Mouse (Mus musculus) midbrain, embryonic 14.5 days (tissue): Measurements from ENCODE around the gene Fam205c. TPM values are rescaled to one million over a fixed set of nuclear protein-coding genes. Genes with fewer than 3 reads are reported as not detected.

Experiments
- ATAC-seq: fragments of 200-750 bp; cut with Nextera tagmentation; 2 replicates; pipeline ENCODE4 v1.8.0; 2017; ENCODE audit warnings: moderate number of reproducible peaks, moderate library complexity; ENCODE audit not compliant: low FRiP score, low TSS enrichment
- DNase-seq: peaks from one replicate; pipeline ENCODE4 v3.0.0-alpha.2; 2015
- H3K27ac ChIP-seq: fragments of 300-500 bp; sonication (generic); replicated peaks from 2 replicates; pipeline ENCODE4 v1.5.1; 2014; ENCODE audit warnings: mild to moderate bottlenecking, low read depth, low read length, moderate library complexity
- H3K27me3 ChIP-seq: fragments of 300-500 bp; sonication (generic); 2 replicates; pipeline ENCODE4 v1.6.1; 2014; ENCODE audit warnings: low read length, control low read depth, mixed read lengths; ENCODE audit not compliant: control insufficient read depth, insufficient read depth
- H3K36me3 ChIP-seq: fragments of 300-500 bp; sonication (generic); 2 replicates; pipeline ENCODE4 v1.6.1; 2014; ENCODE audit warnings: low read length, control low read depth; ENCODE audit not compliant: control insufficient read depth, insufficient read depth
- H3K4me1 ChIP-seq: fragments of 300-500 bp; sonication (generic); 2 replicates; pipeline ENCODE4 v1.6.1; 2014; ENCODE audit warnings: mild to moderate bottlenecking, antibody characterized with exemption, low read length, control low read depth; ENCODE audit not compliant: control insufficient read depth, insufficient read depth
- H3K4me2 ChIP-seq: fragments of 300-500 bp; sonication (generic); 2 replicates; pipeline ENCODE4 v1.6.1; 2014; ENCODE audit warnings: mild to moderate bottlenecking, low read length, moderate library complexity
- H3K4me3 ChIP-seq: fragments of 300-500 bp; sonication (generic); replicated peaks from 2 replicates; pipeline ENCODE4 v1.5.1; 2014; ENCODE audit warnings: low read depth, low read length
- H3K9ac ChIP-seq: fragments of 300-500 bp; sonication (generic); replicated peaks from 2 replicates; pipeline ENCODE4 v1.6.1; 2014; ENCODE audit warnings: mild to moderate bottlenecking, low read length, moderate library complexity
- H3K9me3 ChIP-seq: fragments of 300-500 bp; sonication (generic); 2 replicates; pipeline ENCODE4 v1.6.1; 2016; ENCODE audit warnings: low read length, control low read depth, mixed read lengths; ENCODE audit not compliant: control insufficient read depth
- WGBS: fragments of 180-500 bp; shearing (Covaris S2); extraction: QIAGEN DNeasy Blood & Tissue Kit; methylation state at CpG from one replicate; pipeline ENCODE4 v1.1.7; 2014; 5-methylcytosine and 5-hydroxymethylcytosine counted together
- polyA plus RNA-seq: library from polyadenylated mRNA; unstranded; fragments of >200 nt; fragmentation: Nextera tagmentation; extraction: Ambion mirVana; gene quantifications from 2 replicates; pipeline ENCODE4 v1.2.1, GENCODE M21; 2014

Fam205c gene
- polyA plus RNA-seq = 1.6 and 2.0 TPM in 2 replicates

DNA sequence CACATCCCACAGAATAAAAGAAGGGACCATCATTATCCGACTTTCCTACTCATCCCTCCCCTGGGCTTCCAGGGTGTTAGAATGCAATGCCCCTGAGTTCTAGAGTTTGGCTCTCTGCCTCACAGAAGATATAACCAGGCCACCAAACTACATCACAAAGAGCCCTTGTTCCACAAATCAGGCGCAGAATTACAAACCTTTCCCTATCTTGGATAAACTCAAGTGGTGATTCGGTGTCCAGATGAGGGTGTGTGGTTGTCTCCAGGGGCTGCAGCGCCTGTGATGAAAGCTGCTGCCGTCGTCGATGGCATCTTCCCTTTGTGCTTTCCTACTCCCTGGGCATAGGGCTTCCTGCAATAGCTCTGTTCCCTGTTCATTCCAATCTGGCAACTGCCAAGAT, at the start of gene Fam205c:
Fam205c (minus strand) TSS at position 101 of the 400 bp plus-strand sequence.
- no peak within 1 kb of the TSS for H3K4me3 ChIP-seq
- H3K4me1 ChIP-seq = no peaks in the 10 kb centered on the region
- no peaks in the 10 kb centered on the region for H3K36me3 ChIP-seq
- H3K9me3 ChIP-seq = no peaks in the 10 kb centered on the region
- WGBS = 86% methylated on average over 7 of the region's 7 CpGs
- no peak for DNase-seq
- no peaks in the 10 kb centered on the region for H3K27me3 ChIP-seq
- no peak within 1 kb of the TSS for H3K4me2 ChIP-seq
- no peak within 1 kb of the TSS for H3K9ac ChIP-seq
- no peak for ATAC-seq
- no peak within 1 kb of the TSS for H3K27ac ChIP-seq

DNA sequence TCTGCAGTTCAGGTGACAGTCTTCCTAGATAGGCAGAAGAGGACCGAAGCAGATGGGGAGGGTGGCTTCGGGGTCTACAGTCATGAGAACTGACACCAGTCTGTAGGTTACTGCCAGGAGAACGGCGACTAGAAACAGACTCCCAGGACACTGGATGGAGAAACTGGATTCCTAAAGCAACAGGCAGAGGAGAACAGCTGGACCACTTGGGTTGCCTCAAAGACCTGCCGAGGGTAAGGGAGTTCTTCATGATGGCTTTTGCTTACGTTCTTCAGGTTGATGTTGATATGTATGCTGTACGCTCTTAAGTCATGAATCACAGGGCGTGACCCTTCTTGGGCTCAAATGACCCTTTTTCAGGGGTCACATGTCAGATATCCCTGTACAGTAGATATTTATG, 48.4 kb upstream of the Fam205c start:
- Histone ChIP-seq H3K4me3 (no peak overlapping the region), H3K36me3 (no peaks in the 10 kb centered on the region), H3K4me1 (peaks cover 4% of the 10 kb centered on the region; the same call in 1 of the 2 replicates), H3K4me2 (no peak overlapping the region), H3K27ac (no peak overlapping the region), H3K27me3 (no peaks in the 10 kb centered on the region), H3K9me3 (no peaks in the 10 kb centered on the region), H3K9ac (no peak overlapping the region)
- DNase-seq = no peak
- ATAC-seq = no peak
- 83% methylated on average over 8 of the region's 8 CpGs for WGBS

DNA sequence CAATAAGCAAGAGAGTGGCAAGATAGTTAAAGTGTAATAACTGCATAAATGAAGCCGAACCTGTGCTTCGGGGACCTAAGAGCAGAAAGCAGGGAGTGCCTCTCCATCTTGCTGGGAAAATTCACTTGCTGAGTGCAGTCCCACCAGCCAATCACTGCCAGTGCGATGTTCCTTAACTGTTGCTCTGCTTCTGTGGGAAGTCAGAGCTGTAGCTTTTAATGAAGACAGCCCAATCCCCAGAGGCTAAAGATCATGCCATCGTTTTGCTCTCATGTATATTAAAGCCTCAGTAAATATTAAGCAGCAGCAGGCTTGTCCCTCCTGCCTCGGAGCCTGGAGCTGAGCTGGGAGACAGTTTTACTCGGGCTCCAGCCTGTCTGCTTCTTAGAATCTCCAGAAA, 48.0 kb upstream of the Fam205c start:
- Histone ChIP-seq H3K36me3 (no peaks in the 10 kb centered on the region), H3K9ac (no peak overlapping the region), H3K4me2 (no peak overlapping the region), H3K4me1 (peaks cover 4% of the 10 kb centered on the region; the same call in 1 of the 2 replicates), H3K27ac (no peak overlapping the region), H3K9me3 (no peaks in the 10 kb centered on the region), H3K4me3 (no peak overlapping the region), H3K27me3 (no peaks in the 10 kb centered on the region)
- WGBS = 41% methylated on average over 6 of the region's 6 CpGs
- ATAC-seq (no peak), DNase-seq (peak; percentile 70)

DNA sequence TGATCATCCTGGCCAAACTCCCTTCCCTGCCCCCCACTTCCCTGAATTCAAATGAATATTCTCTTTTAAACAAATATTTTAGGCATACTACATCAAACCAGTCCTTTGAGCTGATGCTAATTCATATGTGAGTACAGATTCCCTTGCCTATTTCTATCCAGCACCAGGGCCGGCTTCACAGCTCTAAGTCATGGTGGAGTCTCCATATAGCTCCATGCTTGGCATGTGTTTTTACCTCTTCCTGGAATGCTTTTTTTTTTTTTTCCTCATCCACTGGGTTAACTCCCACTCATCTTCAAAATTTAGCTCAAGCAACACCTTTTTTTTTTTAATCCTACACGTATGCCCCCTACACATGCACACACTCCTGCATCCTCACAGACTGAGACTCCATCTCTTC, 47.5 kb upstream of the Fam205c start:
- H3K27me3 ChIP-seq = no peaks in the 10 kb centered on the region
- no peak overlapping the region for H3K9ac ChIP-seq
- peaks cover 4% of the 10 kb centered on the region; the same call in 1 of the 2 replicates for H3K4me1 ChIP-seq
- ATAC-seq (no peak), DNase-seq (no peak)
- no peaks in the 10 kb centered on the region for H3K9me3 ChIP-seq
- H3K36me3 ChIP-seq = no peaks in the 10 kb centered on the region
- WGBS = 77% methylated on average over 2 of the region's 2 CpGs
- H3K4me3 ChIP-seq = no peak overlapping the region
- no peak overlapping the region for H3K27ac ChIP-seq
- H3K4me2 ChIP-seq = no peak overlapping the region

DNA sequence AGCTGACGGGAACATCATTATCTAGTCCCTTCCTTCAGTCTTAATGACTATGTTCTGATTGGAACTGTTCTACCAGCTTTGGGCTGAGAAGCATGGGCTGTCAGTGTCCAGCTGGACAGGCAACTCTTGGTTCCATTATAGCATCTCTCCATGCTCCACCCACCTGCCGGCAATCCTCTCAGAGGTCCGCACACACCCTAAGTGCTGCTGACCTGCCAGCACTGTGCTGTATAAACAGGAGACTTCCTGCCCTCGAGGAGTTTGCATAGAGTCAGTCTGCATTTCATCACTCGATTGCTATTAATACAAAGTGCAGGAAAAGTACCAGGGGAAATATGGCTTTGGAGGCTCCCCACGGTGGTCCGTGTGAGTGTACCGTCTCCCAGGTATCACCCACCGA, 46.7 kb upstream of the Fam205c start:
- Histone ChIP-seq H3K36me3 (no peaks in the 10 kb centered on the region), H3K27ac (no peak overlapping the region), H3K4me2 (no peak overlapping the region), H3K9ac (no peak overlapping the region), H3K27me3 (no peaks in the 10 kb centered on the region), H3K9me3 (no peaks in the 10 kb centered on the region), H3K4me1 (peaks cover 4% of the 10 kb centered on the region; the same call in 1 of the 2 replicates), H3K4me3 (no peak overlapping the region)
- 86% methylated on average over 9 of the region's 9 CpGs for WGBS
- DNase-seq = no peak
- no peak for ATAC-seq

DNA sequence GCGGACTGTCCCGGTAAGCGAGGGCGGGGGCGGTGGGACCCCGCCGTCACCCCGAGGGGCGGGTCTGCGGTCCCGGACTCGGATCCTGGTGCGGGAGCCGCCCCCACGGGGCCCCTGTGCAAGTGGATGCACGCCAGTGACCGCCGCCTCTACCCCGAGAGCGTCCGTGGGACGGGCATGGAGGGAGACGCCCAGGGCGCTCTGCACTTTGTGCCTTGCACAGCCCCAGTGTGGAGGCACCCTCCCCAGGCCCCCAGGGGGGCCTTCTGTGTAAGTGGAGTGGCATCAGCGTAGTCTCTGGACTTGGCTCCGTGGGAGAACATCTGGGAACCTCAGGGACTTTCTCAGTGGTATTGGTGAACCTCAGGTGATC, 43.4 kb upstream of the Fam205c start:
- ATAC-seq (peak; percentile 68), DNase-seq (no peak)
- H3K36me3 ChIP-seq = no peaks in the 10 kb centered on the region
- H3K27me3 ChIP-seq = no peaks in the 10 kb centered on the region
- H3K4me3 ChIP-seq = peak overlapping the region; percentile 66
- peak overlapping the region; percentile 78 for H3K4me2 ChIP-seq
- 2% methylated on average over 26 of the region's 26 CpGs for WGBS
- H3K9ac ChIP-seq = peak overlapping the region; percentile 89
- peaks cover 4% of the 10 kb centered on the region; the same call in 1 of the 2 replicates for H3K4me1 ChIP-seq
- H3K27ac ChIP-seq = peak overlapping the region; percentile 76
- H3K9me3 ChIP-seq = no peaks in the 10 kb centered on the region

DNA sequence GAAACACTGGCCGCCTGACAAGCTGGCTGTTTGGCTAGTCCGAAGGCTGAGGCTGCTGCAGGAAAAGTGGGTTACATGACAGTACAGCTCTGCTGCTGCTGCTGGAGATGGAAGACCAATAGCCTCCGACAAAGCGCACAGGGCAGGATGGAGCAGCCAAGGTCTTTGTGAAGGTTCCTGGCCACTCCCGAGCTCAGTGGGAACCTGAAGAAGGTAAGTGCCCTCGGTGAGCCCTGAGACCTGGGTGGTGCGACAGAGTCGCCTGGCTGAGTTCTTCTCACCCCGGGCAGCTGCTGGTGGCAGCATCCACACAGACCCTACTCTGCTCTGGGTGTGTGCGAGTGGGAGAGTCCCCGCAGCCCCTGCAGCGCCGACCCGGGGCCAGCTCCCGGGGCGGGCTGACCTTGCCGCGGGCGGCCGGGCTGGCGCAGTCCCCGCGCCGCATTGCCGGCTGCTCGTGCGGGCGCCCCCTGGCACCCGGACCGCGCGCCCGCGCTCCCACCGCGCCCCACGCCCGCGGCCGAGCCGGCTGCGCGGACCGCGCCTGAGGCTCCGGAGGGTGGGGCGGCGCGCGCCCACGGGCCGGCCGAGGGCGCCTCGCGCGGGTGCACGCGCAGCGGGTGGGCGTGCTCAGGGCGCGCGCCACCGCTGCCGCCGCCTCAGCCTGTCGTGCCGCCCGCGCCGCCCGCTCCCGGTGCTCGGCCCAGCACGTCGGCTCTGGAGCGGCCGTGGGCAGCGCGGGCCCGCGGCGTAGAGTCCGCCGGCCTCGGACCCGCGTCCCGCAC, 42.8 kb upstream of the Fam205c start, which contains the start of gene Phf24:
Phf24 (plus strand) TSS at position 44 of the 785 bp plus-strand sequence.
- no peaks in the 10 kb centered on the region for H3K9me3 ChIP-seq
- 1% methylated on average over 66 of the region's 90 CpGs for WGBS
- no peaks in the 10 kb centered on the region; the same call in 1 of the 2 replicates for H3K4me1 ChIP-seq
- ATAC-seq (peak; percentile 84), DNase-seq (peak; percentile 91)
- peak within 1 kb of the TSS; percentile 76 for H3K27ac ChIP-seq
- no peaks in the 10 kb centered on the region for H3K36me3 ChIP-seq
- H3K4me3 ChIP-seq = peak within 1 kb of the TSS; percentile 66
- H3K9ac ChIP-seq = peak within 1 kb of the TSS; percentile 89
- peak within 1 kb of the TSS; percentile 78 for H3K4me2 ChIP-seq
- no peaks in the 10 kb centered on the region for H3K27me3 ChIP-seq

DNA sequence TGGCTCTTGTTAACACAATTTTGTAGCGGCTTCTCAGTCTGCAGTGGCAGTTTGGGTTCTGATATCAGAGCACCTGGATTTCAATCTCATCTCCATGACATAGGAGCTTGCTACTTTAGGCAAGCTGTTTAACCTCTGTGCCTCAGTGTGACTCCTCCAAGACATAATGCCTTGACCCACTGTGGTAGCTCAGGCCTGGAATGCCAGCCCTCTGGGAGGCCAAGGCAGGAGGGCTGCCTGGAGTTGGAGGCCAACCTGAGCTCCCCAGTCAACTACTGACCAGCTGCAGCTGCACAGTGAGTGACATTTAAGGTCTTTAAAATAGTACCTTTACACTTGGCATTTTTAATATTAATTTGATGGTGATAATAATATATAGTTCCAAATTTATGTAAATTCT, 41.9 kb upstream of the Fam205c start:
- 70% methylated on average over 1 of the region's 1 CpGs for whole genome bisulfite sequencing
- Histone ChIP-seq H3K27me3 (no peaks in the 10 kb centered on the region), H3K9me3 (no peaks in the 10 kb centered on the region), H3K9ac (no peak overlapping the region), H3K4me2 (peak overlapping the region; percentile 78), H3K36me3 (no peaks in the 10 kb centered on the region), H3K4me1 (no peaks in the 10 kb centered on the region; the same call in 1 of the 2 replicates), H3K4me3 (no peak overlapping the region), H3K27ac (no peak overlapping the region)
- DNase-seq (no peak), ATAC-seq (no peak)

DNA sequence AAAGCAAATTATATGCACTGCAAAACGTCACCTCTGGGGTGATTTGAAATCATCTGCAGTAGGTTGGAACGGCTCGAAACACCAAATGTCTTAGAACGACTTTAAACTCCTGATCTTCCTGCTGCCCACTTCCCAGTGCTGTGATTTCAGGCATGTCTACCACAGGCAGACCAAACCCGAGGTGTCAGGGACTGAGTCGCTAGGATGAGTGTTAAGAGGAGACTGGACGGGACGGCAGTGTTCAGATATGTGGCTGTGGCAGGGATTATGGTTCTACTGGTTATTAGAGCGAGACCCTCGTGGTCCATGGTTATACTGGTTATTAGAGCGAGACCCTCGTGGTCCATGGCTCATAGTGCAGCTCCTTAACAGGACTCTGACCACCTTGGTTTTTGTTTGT, 41.3 kb upstream of the Fam205c start:
- Histone ChIP-seq H3K9ac (no peak overlapping the region), H3K9me3 (no peaks in the 10 kb centered on the region), H3K27ac (no peak overlapping the region), H3K4me3 (no peak overlapping the region), H3K4me2 (no peak overlapping the region), H3K4me1 (no peaks in the 10 kb centered on the region; the same call in 1 of the 2 replicates), H3K27me3 (no peaks in the 10 kb centered on the region), H3K36me3 (no peaks in the 10 kb centered on the region)
- ATAC-seq (no peak), DNase-seq (no peak)
- 88% methylated on average over 12 of the region's 12 CpGs for WGBS
